Mouse (Mus musculus) liver, adult 2 months (tissue): ENCODE data around the gene Slc25a29.

Experiments used
- CTCF ChIP-seq: fragments of 200-500 bp; IDR thresholded peaks from 2 replicates; pipeline ENCODE4 v1.5.1; 2011; ENCODE audit warnings: low read depth, low read length, control low read depth
- POLR2A ChIP-seq: fragments of 200-500 bp; IDR thresholded peaks from 2 replicates; pipeline ENCODE4 v1.6.1; 2011; ENCODE audit warnings: low read length, control low read depth; ENCODE audit not compliant: insufficient read depth; ENCODE audit errors: extremely low read depth

GRCm38 (mm10) chr12:108850886-108851285 is 15.2 kb upstream of the Slc25a29 start:
- no peak for TF ChIP-seq CTCF
- TF ChIP-seq POLR2A = no peak
